Mouse (Mus musculus): ENCODE data around the gene Lbx2. TPM values are rescaled to one million over a fixed set of nuclear protein-coding genes. Genes with fewer than 3 reads are reported as not detected.

Gene Lbx2
- polyA plus RNA-seq, 1 experiment from 2014 or later = 0.55 TPM

DNA sequence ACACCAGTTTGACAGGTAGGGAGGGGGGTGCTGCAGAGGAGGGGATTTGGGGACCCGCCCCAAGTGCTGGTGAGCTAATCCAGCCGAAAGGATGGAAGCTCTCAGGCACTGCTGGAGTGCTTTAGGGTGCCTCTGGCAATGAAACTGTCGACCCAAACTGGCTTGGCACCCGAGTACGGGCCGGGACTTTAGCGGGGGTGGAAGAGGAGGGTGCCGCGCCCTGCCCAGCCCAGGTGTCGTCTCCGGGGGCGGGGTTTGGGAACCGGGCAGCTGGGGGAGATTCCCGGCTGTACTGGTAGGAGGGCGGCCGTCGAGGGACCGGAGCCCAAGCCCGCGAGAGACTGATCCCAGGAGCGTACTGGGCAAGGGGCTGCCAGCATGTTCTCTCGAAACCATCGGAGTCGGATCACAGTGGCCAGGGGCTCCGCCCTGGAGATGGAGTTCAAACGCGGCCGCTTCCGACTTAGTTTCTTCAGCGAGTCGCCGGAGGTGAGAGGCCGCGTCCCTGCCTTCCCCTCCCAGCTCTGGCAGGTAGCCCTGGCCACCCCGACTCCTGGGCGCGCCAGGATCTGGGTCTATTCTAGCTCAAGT, 49.5 kb downstream of the Lbx2 start:
- 4% methylated on average over 37 of the region's 37 CpGs for WGBS
- H3K4me3 ChIP-seq = peak overlapping the region; percentile 79
- peak overlapping the region; percentile 99 for H3K27ac ChIP-seq
- DNase-seq (ENCODE audit: low spot score) = no peak
- no peaks in the 10 kb centered on the region for H3K36me3 ChIP-seq
- H3K27me3 ChIP-seq (ENCODE audit: insufficient read depth, poor library complexity, severe bottlenecking) = peaks cover 15% of the 10 kb centered on the region
- peaks cover 41% of the 10 kb centered on the region for H3K4me1 ChIP-seq
- H3K9me3 ChIP-seq = no peaks in the 10 kb centered on the region

DNA sequence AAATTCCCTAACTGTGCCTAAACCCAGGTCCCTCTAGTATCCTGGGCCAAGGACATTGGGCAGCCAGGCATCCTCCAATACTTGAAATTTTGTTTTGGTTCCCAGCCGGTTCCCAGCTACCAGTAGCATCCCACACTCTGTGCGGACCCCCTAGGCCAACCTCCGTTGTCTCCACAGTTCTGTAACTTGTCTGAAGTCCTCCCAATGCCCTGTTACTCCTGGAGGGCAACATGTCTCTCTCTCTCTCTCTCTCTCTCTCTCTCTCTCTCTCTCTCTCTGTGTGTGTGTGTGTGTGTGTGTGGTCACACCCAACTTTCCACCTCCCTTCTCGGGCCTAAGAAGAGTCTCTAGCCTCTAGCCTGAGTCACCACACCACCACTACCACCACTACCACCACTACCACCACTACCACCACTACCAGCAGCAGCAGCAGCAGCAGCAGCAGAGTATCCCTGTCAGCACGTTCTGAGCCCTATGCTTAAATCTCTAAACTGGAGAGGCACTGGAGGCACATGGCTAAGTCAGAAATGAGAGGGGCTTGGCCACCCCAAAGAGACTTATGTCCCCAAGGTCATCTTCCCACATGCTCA, 50.2 kb downstream of the Lbx2 start:
- Histone ChIP-seq H3K27ac (peak overlapping the region; percentile 99), H3K4me1 (peaks cover 44% of the 10 kb centered on the region), H3K9me3 (no peaks in the 10 kb centered on the region), H3K36me3 (no peaks in the 10 kb centered on the region), H3K4me3 (peak overlapping the region; percentile 79), H3K27me3 (ENCODE audit: insufficient read depth, poor library complexity, severe bottlenecking) (peaks cover 17% of the 10 kb centered on the region)
- WGBS = 9% methylated on average over 5 of the region's 5 CpGs
- no peak for DNase-seq (ENCODE audit: low spot score)

DNA sequence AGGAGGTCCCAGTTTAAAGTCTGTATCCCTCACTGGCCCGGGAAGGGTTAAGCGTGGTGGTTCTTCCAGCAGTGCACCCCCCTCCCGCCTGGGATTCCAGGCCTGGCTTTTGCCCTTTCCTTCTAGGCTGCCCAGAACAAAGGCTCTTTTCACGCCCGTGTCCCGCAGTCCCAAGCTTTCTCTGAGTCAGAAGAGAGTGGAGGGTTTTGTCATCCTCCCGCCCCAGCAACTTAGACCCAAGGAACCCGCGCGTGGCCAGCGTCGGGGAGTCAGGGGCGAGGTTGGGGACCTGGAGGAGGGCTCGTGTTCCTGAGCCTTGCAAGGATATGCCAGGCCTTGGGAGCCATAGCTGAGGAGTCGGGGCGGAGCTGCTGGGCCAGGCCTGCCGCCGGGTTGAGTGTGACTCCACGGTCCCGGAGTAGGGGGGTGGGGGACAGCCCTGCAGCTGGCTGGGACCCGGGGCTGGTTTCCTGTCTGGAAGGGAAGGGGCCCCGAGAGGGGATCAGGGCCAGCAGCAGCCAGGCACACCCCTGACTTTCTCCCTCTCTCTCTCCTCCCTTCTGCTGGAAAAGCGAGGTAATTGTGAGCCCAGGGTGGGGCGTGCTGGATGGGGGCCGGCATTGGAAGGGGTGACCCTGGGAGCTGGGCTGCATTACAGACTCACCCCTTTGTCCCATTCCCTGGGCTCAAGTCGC, 50.9 kb downstream of the Lbx2 start:
- Histone ChIP-seq H3K4me1 (peaks cover 50% of the 10 kb centered on the region), H3K27me3 (ENCODE audit: insufficient read depth, poor library complexity, severe bottlenecking) (peaks cover 20% of the 10 kb centered on the region), H3K27ac (peak overlapping the region; percentile 99), H3K9me3 (no peaks in the 10 kb centered on the region), H3K36me3 (no peaks in the 10 kb centered on the region), H3K4me3 (peak overlapping the region; percentile 79)
- DNase-seq (ENCODE audit: low spot score) = peak; percentile 90
- WGBS = under 1% methylated on average over 26 of the region's 26 CpGs

DNA sequence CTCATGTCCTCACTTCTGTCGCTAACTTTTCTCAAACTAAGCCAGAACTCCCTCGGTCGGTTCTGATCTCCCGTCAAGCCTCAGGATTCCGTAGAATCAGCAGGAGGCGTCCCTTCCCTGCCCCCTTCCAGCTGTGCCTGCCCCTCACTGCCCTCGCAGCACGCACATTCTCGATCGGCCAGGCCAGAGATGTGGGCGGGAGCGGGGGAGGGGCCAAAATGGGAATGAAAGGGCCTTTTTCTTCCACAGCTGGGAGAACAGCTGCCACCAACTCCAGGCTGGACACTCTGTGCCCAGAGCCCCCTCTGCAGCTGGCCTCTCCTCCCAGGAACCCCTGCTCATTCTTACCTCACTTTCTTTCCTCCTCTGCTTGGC, 51.4 kb downstream of the Lbx2 start:
- peak; percentile 93 for DNase-seq (ENCODE audit: low spot score)
- Histone ChIP-seq H3K27ac (peak overlapping the region; percentile 99), H3K9me3 (no peaks in the 10 kb centered on the region), H3K4me3 (peak overlapping the region; percentile 79), H3K36me3 (no peaks in the 10 kb centered on the region), H3K27me3 (ENCODE audit: insufficient read depth, poor library complexity, severe bottlenecking) (peaks cover 20% of the 10 kb centered on the region), H3K4me1 (peaks cover 56% of the 10 kb centered on the region)
- 0% methylated on average over 12 of the region's 12 CpGs for WGBS

MicroRNAs encoded within 50 kb of the gene (microRNA counts, 519-probe panel; counts per million panel counts)
- not detected for microRNA mmu-miR-3470a+mmu-miR-3470b

Small RNA genes lying within 50 kb of the gene (microRNA-seq; reads per million reads assigned to microRNA genes)
- not detected for gene Mir3470a
- gene Mir7040 = not detected

Other genes with a start within 250 kb of the Lbx2 start
- 0.09 and 0.30 TPM in 2 replicates for gene Sema4f, start 146.6 kb upstream of the Lbx2 start, polyA plus RNA-seq (2016; fragmentation: Nextera tagmentation; extraction: Ambion mirVana)
- 0.34 and 0.87 TPM in 2 replicates for gene M1ap, start 139.5 kb upstream of the Lbx2 start, polyA plus RNA-seq (2016; fragmentation: Nextera tagmentation; extraction: Ambion mirVana)
- gene Dok1, start 52.9 kb upstream of the Lbx2 start, polyA plus RNA-seq (2016; fragmentation: Nextera tagmentation; extraction: Ambion mirVana) = 11.3 and 14.8 TPM in 2 replicates
- 7.6 and 9.8 TPM in 2 replicates for gene Loxl3, start 52.2 kb upstream of the Lbx2 start, polyA plus RNA-seq (2016; fragmentation: Nextera tagmentation; extraction: Ambion mirVana)
- 154 and 170 TPM in 2 replicates for gene Aup1, start 31.8 kb upstream of the Lbx2 start, polyA plus RNA-seq (2016; fragmentation: Nextera tagmentation; extraction: Ambion mirVana)
- 100 and 106 TPM in 2 replicates for gene Htra2, start 31.1 kb upstream of the Lbx2 start, polyA plus RNA-seq (2016; fragmentation: Nextera tagmentation; extraction: Ambion mirVana)
- 0.59 and 1.5 TPM in 2 replicates for gene Dqx1, start 28.5 kb upstream of the Lbx2 start, polyA plus RNA-seq (2016; fragmentation: Nextera tagmentation; extraction: Ambion mirVana)
- gene Tlx2, start 16.1 kb upstream of the Lbx2 start, polyA plus RNA-seq (2016; fragmentation: Nextera tagmentation; extraction: Ambion mirVana) = 0.27 and 0.63 TPM in 2 replicates
- gene Pcgf1, start 8.5 kb upstream of the Lbx2 start, polyA plus RNA-seq (2016; fragmentation: Nextera tagmentation; extraction: Ambion mirVana) = 16.7 and 24.4 TPM in 2 replicates
- 1.8 and 2.4 TPM in 2 replicates for gene Ccdc142, start 15.2 kb downstream of the Lbx2 start, polyA plus RNA-seq (2016; fragmentation: Nextera tagmentation; extraction: Ambion mirVana)
- 1.4 and 2.0 TPM in 2 replicates for gene Gm42688, start 15.2 kb downstream of the Lbx2 start, polyA plus RNA-seq (2016; fragmentation: Nextera tagmentation; extraction: Ambion mirVana)
- 157 and 167 TPM in 2 replicates for gene Mrpl53, start 22.7 kb downstream of the Lbx2 start, polyA plus RNA-seq (2016; fragmentation: Nextera tagmentation; extraction: Ambion mirVana)
- 24.5 and 42.5 TPM in 2 replicates for gene Mogs, start 29.1 kb downstream of the Lbx2 start, polyA plus RNA-seq (2016; fragmentation: Nextera tagmentation; extraction: Ambion mirVana)
- 101 and 113 TPM in 2 replicates for gene Wbp1, start 35.2 kb downstream of the Lbx2 start, polyA plus RNA-seq (2016; fragmentation: Nextera tagmentation; extraction: Ambion mirVana)
- gene Ino80b, start 39.1 kb downstream of the Lbx2 start, polyA plus RNA-seq (2016; fragmentation: Nextera tagmentation; extraction: Ambion mirVana) = 11.4 and 16.1 TPM in 2 replicates
- gene Rtkn, start 49.1 kb downstream of the Lbx2 start, polyA plus RNA-seq (2016; fragmentation: Nextera tagmentation; extraction: Ambion mirVana) = 18.4 and 24.4 TPM in 2 replicates
- 6.9 and 7.3 TPM in 2 replicates for gene Wdr54, start 70.0 kb downstream of the Lbx2 start, polyA plus RNA-seq (2016; fragmentation: Nextera tagmentation; extraction: Ambion mirVana)
- 0.23 and 0.50 TPM in 2 replicates for gene 1700003E16Rik, start 70.0 kb downstream of the Lbx2 start, polyA plus RNA-seq (2016; fragmentation: Nextera tagmentation; extraction: Ambion mirVana)
- gene Dctn1, start 79.6 kb downstream of the Lbx2 start, polyA plus RNA-seq (2016; fragmentation: Nextera tagmentation; extraction: Ambion mirVana) = 83.2 and 93.0 TPM in 2 replicates
- 0.57 and 0.68 TPM in 2 replicates for gene Slc4a5, start 133.5 kb downstream of the Lbx2 start, polyA plus RNA-seq (2016; fragmentation: Nextera tagmentation; extraction: Ambion mirVana)
- 50.6 and 58.7 TPM in 2 replicates for gene Mthfd2, start 239.5 kb downstream of the Lbx2 start, polyA plus RNA-seq (2016; fragmentation: Nextera tagmentation; extraction: Ambion mirVana)
- gene Mob1a, start 239.6 kb downstream of the Lbx2 start, polyA plus RNA-seq (2016; fragmentation: Nextera tagmentation; extraction: Ambion mirVana) = 42.8 and 50.7 TPM in 2 replicates